Mouse (Mus musculus): Measurements from ENCODE around the gene Pphln1. TPM values are rescaled to one million over a fixed set of nuclear protein-coding genes. Genes with fewer than 3 reads are reported as not detected.
"Not testable (repeated sequence)": the region's sequence is repeated elsewhere in the genome, so short reads cannot be mapped to it uniquely, and the experiment has no call there.

Gene Pphln1
- 58.7 TPM in 2 replicates for polyA plus RNA-seq (2015; fragmentation: Nextera tagmentation; extraction: Ambion mirVana)

- H3K4me1 ChIP-seq (replicated peaks), result peaks cover 51% of the 10 kb centered on the region
- H3K4me3 ChIP-seq (replicated peaks), result peak within 1 kb of the TSS; percentile 96
- H3K27me3 ChIP-seq, result no peaks in the 10 kb centered on the region
- H3K9ac ChIP-seq (replicated peaks), result peak within 1 kb of the TSS; percentile 97
- H3K27ac ChIP-seq, result peak within 1 kb of the TSS; percentile 90
- under 1% methylated on average over 100 of the region's 100 CpGs for WGBS
- no peaks in the 10 kb centered on the region for H3K9me3 ChIP-seq
- H3K36me3 ChIP-seq, result peaks cover 23% of the 10 kb centered on the region
- ATAC-seq, result peak; percentile 98
- H3K4me2 ChIP-seq (replicated peaks), result peak within 1 kb of the TSS; percentile 84
Observed at GRCm38 (mm10) chr15:93397826-93398698, at the start of gene Pphln1, which contains the start of gene Zcrb1. Gene Pphln1, plus strand, starts transcription at chr15:93398350. Gene Zcrb1, minus strand, starts transcription at chr15:93398334.

- no peak overlapping the region for H3K9ac ChIP-seq (replicated peaks)
- no peak overlapping the region for H3K4me3 ChIP-seq (replicated peaks)
- no peaks in the 10 kb centered on the region for H3K4me1 ChIP-seq (replicated peaks)
- no peaks in the 10 kb centered on the region for H3K36me3 ChIP-seq
- WGBS, result 94% methylated on average over 18 of the region's 19 CpGs
- no peak for ATAC-seq
- H3K9me3 ChIP-seq, result peaks cover 3% of the 10 kb centered on the region; the same call in 1 of the 2 replicates
- H3K27me3 ChIP-seq, result no peaks in the 10 kb centered on the region
- no peak overlapping the region for H3K27ac ChIP-seq
- H3K4me2 ChIP-seq (replicated peaks), result no peak overlapping the region
Observed at GRCm38 (mm10) chr15:93358346-93359095, 39.6 kb upstream of the Pphln1 start.

GRCm38 (mm10) chr15:93365561-93365960 is 32.6 kb upstream of the Pphln1 start:
- Histone ChIP-seq H3K4me2 (replicated peaks) (no peak overlapping the region), H3K27ac (no peak overlapping the region), H3K4me3 (replicated peaks) (no peak overlapping the region), H3K4me1 (replicated peaks) (no peaks in the 10 kb centered on the region), H3K27me3 (no peaks in the 10 kb centered on the region), H3K9ac (replicated peaks) (no peak overlapping the region), H3K9me3 (no peaks in the 10 kb centered on the region), H3K36me3 (no peaks in the 10 kb centered on the region)
- 93% methylated on average over 6 of the region's 6 CpGs for WGBS
- no peak for ATAC-seq

GRCm38 (mm10) chr15:93368558-93368957 is 29.6 kb upstream of the Pphln1 start:
- 84% methylated on average over 9 of the region's 9 CpGs for WGBS
- no peaks in the 10 kb centered on the region for H3K4me1 ChIP-seq (replicated peaks)
- H3K9me3 ChIP-seq, result no peaks in the 10 kb centered on the region
- no peak for ATAC-seq
- H3K4me2 ChIP-seq (replicated peaks), result no peak overlapping the region
- no peaks in the 10 kb centered on the region for H3K27me3 ChIP-seq
- H3K27ac ChIP-seq, result no peak overlapping the region
- no peak overlapping the region for H3K9ac ChIP-seq (replicated peaks)
- H3K4me3 ChIP-seq (replicated peaks), result no peak overlapping the region
- no peaks in the 10 kb centered on the region for H3K36me3 ChIP-seq

GRCm38 (mm10) chr15:93371838-93372237 is 26.3 kb upstream of the Pphln1 start:
- Histone ChIP-seq H3K4me3 (replicated peaks) (no peak overlapping the region), H3K36me3 (no peaks in the 10 kb centered on the region), H3K27me3 (no peaks in the 10 kb centered on the region), H3K4me2 (replicated peaks) (no peak overlapping the region), H3K4me1 (replicated peaks) (no peaks in the 10 kb centered on the region), H3K9ac (replicated peaks) (no peak overlapping the region), H3K9me3 (no peaks in the 10 kb centered on the region), H3K27ac (no peak overlapping the region)
- 88% methylated on average over 2 of the region's 2 CpGs for WGBS
- no peak for ATAC-seq

GRCm38 (mm10) chr15:93372525-93373119 is 25.5 kb upstream of the Pphln1 start:
- not testable (repeated sequence) for H3K4me2 ChIP-seq (replicated peaks); H3K36me3 ChIP-seq; H3K4me3 ChIP-seq (replicated peaks); H3K9me3 ChIP-seq; H3K27me3 ChIP-seq; H3K27ac ChIP-seq; H3K4me1 ChIP-seq (replicated peaks); H3K9ac ChIP-seq (replicated peaks); ATAC-seq

- Histone ChIP-seq H3K4me3 (replicated peaks) (no peak overlapping the region), H3K9ac (replicated peaks) (no peak overlapping the region), H3K27me3 (no peaks in the 10 kb centered on the region), H3K9me3 (no peaks in the 10 kb centered on the region), H3K4me1 (replicated peaks) (no peaks in the 10 kb centered on the region), H3K27ac (no peak overlapping the region), H3K4me2 (replicated peaks) (no peak overlapping the region), H3K36me3 (no peaks in the 10 kb centered on the region)
- 90% methylated on average over 5 of the region's 5 CpGs for WGBS
- ATAC-seq, result no peak
Observed at GRCm38 (mm10) chr15:93375696-93376095, 22.5 kb upstream of the Pphln1 start.

- H3K27ac ChIP-seq, result no peak overlapping the region
- peaks cover 5% of the 10 kb centered on the region; the same call in 1 of the 2 replicates for H3K36me3 ChIP-seq
- 78% methylated on average over 3 of the region's 3 CpGs for WGBS
Observed at GRCm38 (mm10) chr15:93379177-93379576, 19.0 kb upstream of the Pphln1 start.

GRCm38 (mm10) chr15:93381337-93381736 is 16.8 kb upstream of the Pphln1 start:
- WGBS, result 75% methylated on average over 5 of the region's 5 CpGs
- Histone ChIP-seq H3K4me1 (replicated peaks) (no peaks in the 10 kb centered on the region), H3K4me2 (replicated peaks) (no peak overlapping the region), H3K36me3 (peaks cover 22% of the 10 kb centered on the region), H3K27ac (no peak overlapping the region), H3K27me3 (no peaks in the 10 kb centered on the region), H3K4me3 (replicated peaks) (no peak overlapping the region), H3K9ac (replicated peaks) (no peak overlapping the region), H3K9me3 (no peaks in the 10 kb centered on the region)
- ATAC-seq, result no peak

More at GRCm38 (mm10) chr15:93379177-93379576, 19.0 kb upstream of the Pphln1 start:
- no peak overlapping the region for H3K4me3 ChIP-seq (replicated peaks)
- ATAC-seq, result no peak
- no peak overlapping the region for H3K9ac ChIP-seq (replicated peaks)
- H3K4me2 ChIP-seq (replicated peaks), result no peak overlapping the region
- no peaks in the 10 kb centered on the region for H3K9me3 ChIP-seq
- no peaks in the 10 kb centered on the region for H3K27me3 ChIP-seq
- H3K4me1 ChIP-seq (replicated peaks), result no peaks in the 10 kb centered on the region

- Histone ChIP-seq H3K9ac (replicated peaks) (peak overlapping the region; percentile 97), H3K27me3 (no peaks in the 10 kb centered on the region), H3K4me2 (replicated peaks) (peak overlapping the region; percentile 84), H3K9me3 (no peaks in the 10 kb centered on the region), H3K36me3 (peaks cover 30% of the 10 kb centered on the region), H3K27ac (no peak overlapping the region), H3K4me3 (replicated peaks) (peak overlapping the region; percentile 96), H3K4me1 (replicated peaks) (peaks cover 51% of the 10 kb centered on the region)
- ATAC-seq, result no peak
- WGBS, result under 1% methylated on average over 11 of the region's 11 CpGs
Observed at GRCm38 (mm10) chr15:93397269-93397668, 881 bp upstream of the Pphln1 start.

- Histone ChIP-seq H3K4me3 (replicated peaks) (peak overlapping the region; percentile 96), H3K9ac (replicated peaks) (peak overlapping the region; percentile 97), H3K27me3 (no peaks in the 10 kb centered on the region), H3K4me1 (replicated peaks) (peaks cover 51% of the 10 kb centered on the region), H3K9me3 (no peaks in the 10 kb centered on the region), H3K27ac (peak overlapping the region; percentile 90), H3K4me2 (replicated peaks) (peak overlapping the region; percentile 84), H3K36me3 (peaks cover 17% of the 10 kb centered on the region)
- no peak; the same call in 1 of the 2 replicates for ATAC-seq
- under 1% methylated on average over 36 of the region's 36 CpGs for WGBS
Observed at GRCm38 (mm10) chr15:93398699-93399540, 770 bp downstream of the Pphln1 start.
